Mouse (Mus musculus) MEL (cell line): Measurements from ENCODE around the gene Pih1d2.

Source experiments
- CHD2 ChIP-seq: IDR thresholded peaks from 2 replicates; pipeline ENCODE4 v1.6.1; 2011; ENCODE audit warnings: low read length, improper control_type of control experiment
- CTCF ChIP-seq, 3 experiments: IDR thresholded peaks in 2 of 3; conservative IDR thresholded peaks in 1 of 3; 2 replicates each; pipeline ENCODE4 v1.5.1; 2011 to 2012; ENCODE audit warnings: low read length in 3 of 3, low read depth in 2 of 3, mild to moderate bottlenecking in 2 of 3, improper control_type of control experiment in 1 of 3, inconsistent platforms in 1 of 3, mixed read lengths in 1 of 3, moderate library complexity in 1 of 3; ENCODE audit not compliant: control insufficient read depth in 1 of 3, insufficient read depth in 1 of 3, poor library complexity in 1 of 3, severe bottlenecking in 1 of 3
- ELF1 ChIP-seq: IDR thresholded peaks from 2 replicates; pipeline ENCODE4 v1.6.1; 2014; ENCODE audit warnings: low read depth, mild to moderate bottlenecking, inconsistent platforms, low read length, improper control_type of control experiment, moderate library complexity
- EP300 ChIP-seq, 2 experiments: IDR thresholded peaks; 2 replicates each; pipeline ENCODE4 v1.6.1; 2011; ENCODE audit warnings: improper control_type of control experiment in 2 of 2, low read length in 2 of 2, low read depth in 1 of 2, mild to moderate bottlenecking in 1 of 2
- HCFC1 ChIP-seq: IDR thresholded peaks from 2 replicates; pipeline ENCODE4 v1.6.1; 2012; ENCODE audit warnings: low read depth, mild to moderate bottlenecking, inconsistent platforms, low read length, improper control_type of control experiment, moderate library complexity
- MAFK ChIP-seq: IDR thresholded peaks from 2 replicates; pipeline ENCODE4 v1.6.1; 2011; ENCODE audit warnings: low read depth, mild to moderate bottlenecking, low read length, improper control_type of control experiment, borderline replicate concordance
- MAX ChIP-seq: IDR thresholded peaks from 2 replicates; pipeline ENCODE4 v1.6.1; 2011; ENCODE audit warnings: low read length, improper control_type of control experiment
- MXI1 ChIP-seq: IDR thresholded peaks from 2 replicates; pipeline ENCODE4 v1.6.1; 2011; ENCODE audit warnings: mild to moderate bottlenecking, low read depth, low read length, improper control_type of control experiment
- NRF1 ChIP-seq: IDR thresholded peaks from 2 replicates; pipeline ENCODE4 v1.6.1; 2014; ENCODE audit warnings: low read depth, mild to moderate bottlenecking, inconsistent platforms, low read length, improper control_type of control experiment, moderate library complexity; ENCODE audit not compliant: poor library complexity, insufficient read depth, severe bottlenecking
- POLR2A ChIP-seq, 2 experiments: IDR thresholded peaks; 2 replicates each; pipeline ENCODE4 v1.6.1; 2011 to 2012; ENCODE audit warnings: low read length in 2 of 2, mild to moderate bottlenecking in 2 of 2, control low read depth in 1 of 2, improper control_type of control experiment in 1 of 2, low read depth in 1 of 2, moderate library complexity in 1 of 2; ENCODE audit not compliant: control insufficient read depth in 1 of 2, insufficient read depth in 1 of 2, poor library complexity in 1 of 2
- TAL1 ChIP-seq: IDR thresholded peaks from 2 replicates; pipeline ENCODE4 v1.6.1; 2012; ENCODE audit warnings: mild to moderate bottlenecking, inconsistent platforms, low read length, moderate library complexity, mixed read lengths
- TBP ChIP-seq: IDR thresholded peaks from 2 replicates; pipeline ENCODE4 v1.8.0; 2011; ENCODE audit warnings: low read depth, low read length, improper control_type of control experiment
- USF1 ChIP-seq: IDR thresholded peaks from 2 replicates; pipeline ENCODE4 v1.6.1; 2014; ENCODE audit warnings: low read depth, mild to moderate bottlenecking, inconsistent platforms, low read length, improper control_type of control experiment, moderate library complexity
- ZMIZ1 ChIP-seq: IDR thresholded peaks from 2 replicates; pipeline ENCODE4 v1.6.1; 2012; ENCODE audit warnings: low read depth, mild to moderate bottlenecking, inconsistent platforms, low read length, improper control_type of control experiment, moderate library complexity

- TF ChIP-seq NRF1 (no peak), EP300 (IDR thresholded peaks at IDR 0.05; ENCODE audit: low read depth in 1 of 2, low read length in 2 of 2) (no peak), CTCF (IDR thresholded peaks at IDR 0.05 in 2 of 3, conservative IDR thresholded peaks at IDR 0.05 in 1 of 3; ENCODE audit: control insufficient read depth in 1 of 3, insufficient read depth in 1 of 3, low read depth in 2 of 3, low read length in 3 of 3, poor library complexity in 1 of 3, severe bottlenecking in 1 of 3) (no peak), POLR2A (IDR thresholded peaks at IDR 0.05; ENCODE audit: control insufficient read depth in 1 of 2, insufficient read depth in 1 of 2, low read depth in 1 of 2, low read length in 2 of 2, poor library complexity in 1 of 2) (no peak), MAFK (no peak), CHD2 (no peak), TAL1 (no peak), MXI1 (no peak), USF1 (no peak), ZMIZ1 (no peak), TBP (no peak), MAX (no peak), HCFC1 (no peak), ELF1 (no peak)
Measured at GRCm38 (mm10) chr9:50646826-50647370, 29.8 kb downstream of the Pih1d2 start.
